Comparison of ENCODE assay signal across 8 mouse cellular contexts in the genomic region with DNA sequence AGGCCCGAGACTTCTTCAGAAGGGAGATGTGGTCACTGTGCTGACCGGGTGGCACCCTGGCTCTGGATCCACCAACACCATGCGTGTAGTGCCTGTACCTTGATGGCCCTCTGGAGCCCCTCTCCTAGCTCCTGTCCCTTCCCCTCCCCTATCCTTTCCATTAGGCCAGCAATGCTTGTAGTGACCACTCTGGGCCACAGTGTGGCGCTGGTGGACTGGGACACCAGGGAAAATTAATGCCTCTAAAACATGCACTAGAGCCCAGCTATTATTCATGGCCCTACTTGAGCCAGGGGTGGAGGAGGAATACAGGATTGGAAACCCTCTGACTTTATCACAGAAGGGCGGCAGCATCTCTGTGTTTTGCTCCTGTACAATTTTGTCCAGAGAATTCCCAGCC. TPM values are rescaled to one million over a fixed set of nuclear protein-coding genes. Genes with fewer than 3 reads are reported as not detected.
DNase-seq lines count a peak whose midpoint lies in the region; ATAC-seq and TF ChIP-seq lines count a peak whose summit lies in the region.

No protein-coding gene starts in this region.

- H3K27ac ChIP-seq in bone marrow macrophage, adult 2 months (ENCODE audit: insufficient read depth, low read depth, low read length): no peak overlapping the region
- H3K27ac ChIP-seq in lung, embryonic 14.5 days (ENCODE audit: low read depth): no peak overlapping the region
- no peak overlapping the region for H3K27ac ChIP-seq in small intestine, adult 2 months (ENCODE audit: insufficient read depth, low read depth, low read length)

- H3K27me3 ChIP-seq in lung, embryonic 14.5 days (ENCODE audit: insufficient read depth, low read length): no peaks in the 10 kb centered on the region
- no peaks in the 10 kb centered on the region for H3K27me3 ChIP-seq in small intestine, adult 2 months (ENCODE audit: control insufficient read depth, insufficient read depth, low read length)

- peaks cover 2% of the 10 kb centered on the region; the same call in 1 of the 2 replicates for H3K4me1 ChIP-seq in bone marrow macrophage, adult 2 months (ENCODE audit: control insufficient read depth, insufficient read depth, low read length)
- H3K4me1 ChIP-seq in lung, embryonic 14.5 days (ENCODE audit: insufficient read depth): no peaks in the 10 kb centered on the region
- H3K4me1 ChIP-seq in small intestine, adult 2 months (ENCODE audit: control insufficient read depth, insufficient read depth, insufficient read length, low read length): no peaks in the 10 kb centered on the region

- WGBS in lung, embryonic 14.5 days: 60% methylated on average over 5 of the region's 5 CpGs
- WGBS in small intestine, adult 2 months: 69% methylated on average over 5 of the region's 5 CpGs

- peak; percentile 72 for DNase-seq in CD4-positive, CD25-positive, alpha-beta regulatory T cell, adult 2 months (ENCODE audit: low read depth, low spot score)
- DNase-seq in CD8-positive naive resting alpha-beta T cell, adult 2 months (ENCODE audit: low read depth in 2 of 2, low spot score in 2 of 2): peak; percentile 39 to 61
- DNase-seq in forelimb bud, embryonic 11.5 days (ENCODE audit: low read depth, low spot score): peak; percentile 53
- peak; percentile 49 to 70 for DNase-seq in kidney, postnatal 25 days
- DNase-seq in lung, embryonic 14.5 days: peak; percentile 76

- H3K9me3 ChIP-seq in lung, embryonic 14.5 days (ENCODE audit: low read depth, low read length): no peaks in the 10 kb centered on the region

- ATAC-seq in CD4-positive, CD25-positive, alpha-beta regulatory T cell, adult 4 months: no peak
- no peak for ATAC-seq in lung, embryonic 14.5 days (ENCODE audit: insufficient read depth)

- no peak overlapping the region for H3K9ac ChIP-seq in lung, embryonic 14.5 days

- no peak overlapping the region for H3K4me3 ChIP-seq in bone marrow macrophage, adult 2 months (ENCODE audit: insufficient read depth, low read length)
- H3K4me3 ChIP-seq in lung, embryonic 14.5 days (ENCODE audit: low read depth, low read length): no peak overlapping the region
- no peak overlapping the region for H3K4me3 ChIP-seq in small intestine, adult 2 months (ENCODE audit: low read depth, low read length)

- TF ChIP-seq CTCF in bone marrow macrophage, adult 2 months (IDR thresholded peaks at IDR 0.05; ENCODE audit: low read depth, low read length): peak; percentile 63
- peak; percentile 84 for TF ChIP-seq CTCF in lung, embryonic 14.5 days (IDR thresholded peaks at IDR 0.05; ENCODE audit: low read depth)
- peak; percentile 48; the same call in 1 of the 2 replicates for TF ChIP-seq CTCF in small intestine, adult 2 months (IDR thresholded peaks at IDR 0.05; ENCODE audit: extremely low read depth, insufficient read length, insufficient replicate concordance, low read depth, low read length)

- no peaks in the 10 kb centered on the region for H3K36me3 ChIP-seq in lung, embryonic 14.5 days (ENCODE audit: insufficient read depth)
- no peaks in the 10 kb centered on the region for H3K36me3 ChIP-seq in small intestine, adult 2 months (ENCODE audit: control insufficient read depth, insufficient read depth, low read length)

- TF ChIP-seq POLR2A in bone marrow macrophage, adult 2 months (IDR thresholded peaks at IDR 0.05; ENCODE audit: borderline replicate concordance, low read depth, low read length): no peak
- TF ChIP-seq POLR2A in small intestine, adult 2 months (IDR thresholded peaks at IDR 0.05; ENCODE audit: low read depth, low read length): no peak

- no peak overlapping the region for H3K4me2 ChIP-seq in lung, embryonic 14.5 days

RNA-seq across cellular contexts. Expression of a gene that starts 10.9 kb away (rescaled TPM):
- polyA plus RNA-seq in CD4-positive, CD25-positive, alpha-beta regulatory T cell, adult 4 months (2017; shearing (Covaris generic)): 10 to 100 TPM in 1 of 2 experiments, 1 to 10 TPM in 1; 5.4 to 10.3 TPM
- polyA plus RNA-seq in bone marrow macrophage, adult 2 months (2012; ENCODE audit: insufficient read depth, insufficient read length, missing spikeins): 2.8 and 3.3 TPM in 2 replicates
- 14.3 and 15.1 TPM in 2 replicates for polyA plus RNA-seq in lung, embryonic 14.5 days (2014; fragmentation: Nextera tagmentation; extraction: Ambion mirVana)
- polyA plus RNA-seq in small intestine, adult 2 months (2012; rRNA removed): 2.0 and 2.4 TPM in 2 replicates

RNA-seq across cellular contexts. Expression of a gene that starts 18.8 kb away (rescaled TPM):
- polyA plus RNA-seq in CD4-positive, CD25-positive, alpha-beta regulatory T cell, adult 4 months (2017; shearing (Covaris generic)): not detected
- not detected in 2 replicates for polyA plus RNA-seq in bone marrow macrophage, adult 2 months (2012; ENCODE audit: insufficient read depth, insufficient read length, missing spikeins)
- polyA plus RNA-seq in lung, embryonic 14.5 days (2014; fragmentation: Nextera tagmentation; extraction: Ambion mirVana): not detected in 2 replicates
- polyA plus RNA-seq in small intestine, adult 2 months (2012; rRNA removed): not detected in 2 replicates

RNA-seq across cellular contexts. Expression of a gene that starts 36.9 kb away (rescaled TPM):
- polyA plus RNA-seq in CD4-positive, CD25-positive, alpha-beta regulatory T cell, adult 4 months (2017; shearing (Covaris generic)): not detected
- 0.50 and 0.72 TPM in 2 replicates for polyA plus RNA-seq in bone marrow macrophage, adult 2 months (2012; ENCODE audit: insufficient read depth, insufficient read length, missing spikeins)
- polyA plus RNA-seq in lung, embryonic 14.5 days (2014; fragmentation: Nextera tagmentation; extraction: Ambion mirVana): 12.7 and 14.2 TPM in 2 replicates
- 2.0 and 2.2 TPM in 2 replicates for polyA plus RNA-seq in small intestine, adult 2 months (2012; rRNA removed)
